Mouse (Mus musculus): ENCODE results near the gene Myo1f.

DNA sequence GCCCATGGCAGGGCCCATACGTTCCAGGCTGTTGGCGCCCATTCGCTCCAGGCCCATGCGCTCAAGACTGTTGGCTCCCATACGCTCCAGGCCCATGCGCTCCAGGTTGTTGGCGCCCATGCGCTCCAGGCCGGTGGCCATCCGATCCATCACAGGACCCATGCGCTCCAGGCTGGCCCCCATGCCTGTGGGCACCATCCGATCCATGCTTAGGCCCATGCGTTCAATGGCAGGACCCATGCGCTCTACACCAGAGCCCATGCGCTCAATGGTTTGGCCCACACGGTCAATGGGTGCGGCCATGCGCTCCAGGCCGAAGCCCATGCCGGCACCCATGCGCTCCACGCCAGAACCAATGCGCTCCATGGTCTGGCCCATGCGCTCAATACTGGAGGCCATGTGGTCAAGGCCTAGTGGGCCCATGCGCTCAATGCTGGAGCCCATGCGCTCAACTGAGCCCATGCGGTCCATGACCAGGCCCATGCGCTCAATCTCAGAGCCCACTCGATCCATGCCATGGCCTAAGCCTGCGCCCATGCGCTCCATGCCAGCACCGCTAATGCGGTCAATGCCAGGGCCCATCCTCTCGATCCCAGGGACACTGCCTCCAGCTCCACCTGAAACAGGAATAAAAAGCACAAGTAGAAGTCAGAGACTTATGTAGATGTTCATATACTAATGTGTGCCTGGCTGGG is 94.4 kb downstream of the Myo1f start:
- no peak for TF ChIP-seq CTCF (IDR thresholded peaks at IDR 0.05; ENCODE audit: extremely low read depth, insufficient read depth, insufficient read length, insufficient replicate concordance)
- TF ChIP-seq POLR2A (IDR thresholded peaks at IDR 0.05; ENCODE audit: low read depth, low read length): no peak
